Mouse (Mus musculus) bone marrow macrophage, adult 2 months (primary cell): ENCODE data around the gene Trim30c.

ENCODE experiments used
- CTCF ChIP-seq: IDR thresholded peaks from 2 replicates; pipeline ENCODE4 v1.5.1; 2012; ENCODE audit warnings: low read depth, mild to moderate bottlenecking, low read length, moderate library complexity
- POLR2A ChIP-seq: IDR thresholded peaks from 2 replicates; pipeline ENCODE4 v1.6.1; 2012; ENCODE audit warnings: mild to moderate bottlenecking, low read depth, low read length, borderline replicate concordance

GRCm38 (mm10) chr7:104404460-104404950 lies 3.9 kb upstream of the Trim30c start:
- TF ChIP-seq CTCF = no peak
- TF ChIP-seq POLR2A = no peak
